Mouse (Mus musculus): Measurements from ENCODE around the gene Zc3hc1. TPM values are rescaled to one million over a fixed set of nuclear protein-coding genes. Genes with fewer than 3 reads are reported as not detected.

The Zc3hc1 gene
- polyA plus RNA-seq, 1 experiment from 2014 or later, result 14.4 TPM

DNA sequence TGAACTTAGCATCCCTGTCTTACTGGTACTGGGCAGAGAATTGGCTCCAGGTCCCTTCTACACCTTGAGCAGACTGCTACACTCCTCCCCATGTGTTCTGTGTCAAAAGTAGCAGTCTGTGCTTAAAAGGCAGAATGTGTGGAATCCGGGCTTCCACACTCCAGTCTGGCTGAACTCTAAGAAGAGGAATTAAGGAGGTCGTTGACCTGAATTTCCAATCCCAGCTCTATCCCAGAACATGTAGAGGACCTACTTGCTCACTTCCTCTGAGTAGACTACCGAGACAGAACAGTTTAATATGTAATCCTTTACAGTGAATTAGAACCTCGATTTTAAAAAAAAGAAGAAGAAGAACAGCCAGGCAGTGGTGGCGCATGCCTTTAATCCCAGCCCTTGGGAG, 71.6 kb downstream of the Zc3hc1 start:
- Histone ChIP-seq H3K27me3 (ENCODE audit: insufficient read depth, low read length) (no peaks in the 10 kb centered on the region), H3K4me3 (ENCODE audit: low read depth, low read length) (no peak overlapping the region), H3K4me2 (ENCODE audit: low read depth, low read length) (no peak overlapping the region), H3K9ac (replicated peaks) (no peak overlapping the region), H3K9me3 (ENCODE audit: low read length) (no peaks in the 10 kb centered on the region), H3K4me1 (ENCODE audit: insufficient read depth) (0 out of 2 replicates have a peak, but pooled peaks cover 3% of the 10 kb centered on the region), H3K36me3 (replicated peaks; ENCODE audit: insufficient read depth, low read length) (no peaks in the 10 kb centered on the region), H3K27ac (ENCODE audit: low read depth) (no peak overlapping the region)
- WGBS (ENCODE audit: insufficient replicate concordance), result 72% methylated on average over 5 of the region's 5 CpGs
- DNase-seq, result no peak
- ATAC-seq, result no peak
- TF ChIP-seq EP300 (IDR thresholded peaks at IDR 0.05; ENCODE audit: low read depth) (no peak), CTCF (IDR thresholded peaks at IDR 0.05; ENCODE audit: low read depth) (no peak)

Other genes starting within 250 kb of the Zc3hc1 start
- 18.2 and 23.5 TPM in 2 replicates for gene Ube2h, start 86.5 kb downstream of the Zc3hc1 start, polyA plus RNA-seq (2015; fragmentation: Nextera tagmentation; extraction: Ambion mirVana)
- gene Klhdc10, start 10.8 kb upstream of the Zc3hc1 start, polyA plus RNA-seq (2015; fragmentation: Nextera tagmentation; extraction: Ambion mirVana), result 6.4 and 6.9 TPM in 2 replicates
- 10.8 and 12.6 TPM in 2 replicates for gene Tmem209, start 118.8 kb upstream of the Zc3hc1 start, polyA plus RNA-seq (2015; fragmentation: Nextera tagmentation; extraction: Ambion mirVana)
- gene Ssmem1, start 118.8 kb upstream of the Zc3hc1 start, polyA plus RNA-seq (2015; fragmentation: Nextera tagmentation; extraction: Ambion mirVana), result not detected in 2 replicates
- gene Cpa2, start 150.6 kb upstream of the Zc3hc1 start, polyA plus RNA-seq (2015; fragmentation: Nextera tagmentation; extraction: Ambion mirVana), result 0.63 and 2.1 TPM in 2 replicates
- 0.05 TPM in 1 of 2 replicates, not detected in the other for gene Cpa4, start 177.3 kb upstream of the Zc3hc1 start, polyA plus RNA-seq (2015; fragmentation: Nextera tagmentation; extraction: Ambion mirVana)
- not detected in 2 replicates for gene Cpa5, start 220.0 kb upstream of the Zc3hc1 start, polyA plus RNA-seq (2015; fragmentation: Nextera tagmentation; extraction: Ambion mirVana)
- gene Cpa1, start 248.2 kb upstream of the Zc3hc1 start, polyA plus RNA-seq (2015; fragmentation: Nextera tagmentation; extraction: Ambion mirVana), result 0.15 and 2.7 TPM in 2 replicates

All from liver, postnatal 0 days (tissue).